Mouse (Mus musculus) heart, embryonic 15.5 days (tissue): ENCODE results near the gene 1700102P08Rik. TPM values are rescaled to one million over a fixed set of nuclear protein-coding genes. Genes with fewer than 3 reads are reported as not detected.

Experiments
- polyA plus RNA-seq: library from polyadenylated mRNA; unstranded; fragments of >200 nt; fragmentation: Nextera tagmentation; extraction: Ambion mirVana; gene quantifications from 2 replicates; pipeline ENCODE4 v1.2.1, GENCODE M21; 2015

Gene 1700102P08Rik
- polyA plus RNA-seq, 1 experiment from 2014 or later: 0.53 TPM

Other genes with a start within 250 kb of the 1700102P08Rik start
- 0.13 and 0.84 TPM in 2 replicates for gene Bsn, start 202.4 kb upstream of the 1700102P08Rik start, polyA plus RNA-seq
- gene Dag1, start 128.8 kb upstream of the 1700102P08Rik start, polyA plus RNA-seq: 128 and 143 TPM in 2 replicates
- 23.9 and 29.0 TPM in 2 replicates for gene Nicn1, start 102.4 kb upstream of the 1700102P08Rik start, polyA plus RNA-seq
- gene Amt, start 96.0 kb upstream of the 1700102P08Rik start, polyA plus RNA-seq: 8.2 and 9.1 TPM in 2 replicates
- 356 and 369 TPM in 2 replicates for gene Rhoa, start 86.7 kb upstream of the 1700102P08Rik start, polyA plus RNA-seq
- gene Tcta, start 86.6 kb upstream of the 1700102P08Rik start, polyA plus RNA-seq: 31.6 and 34.9 TPM in 2 replicates
- gene Gpx1, start 53.9 kb upstream of the 1700102P08Rik start, polyA plus RNA-seq: 746 and 792 TPM in 2 replicates
- gene Usp4, start 45.0 kb upstream of the 1700102P08Rik start, polyA plus RNA-seq: 68.3 and 88.0 TPM in 2 replicates
- 0.84 and 1.1 TPM in 2 replicates for gene Ccdc36, start 35.7 kb downstream of the 1700102P08Rik start, polyA plus RNA-seq
- gene BC048562, start 43.7 kb downstream of the 1700102P08Rik start, polyA plus RNA-seq: not detected in 2 replicates
- gene Ccdc71, start 67.7 kb downstream of the 1700102P08Rik start, polyA plus RNA-seq: 32.2 and 42.1 TPM in 2 replicates
- 95.7 and 103 TPM in 2 replicates for gene Klhdc8b, start 68.8 kb downstream of the 1700102P08Rik start, polyA plus RNA-seq
- 55.5 and 64.2 TPM in 2 replicates for gene Lamb2, start 86.9 kb downstream of the 1700102P08Rik start, polyA plus RNA-seq
- 51.5 and 68.5 TPM in 2 replicates for gene Usp19, start 97.8 kb downstream of the 1700102P08Rik start, polyA plus RNA-seq
- gene Qars, start 114.9 kb downstream of the 1700102P08Rik start, polyA plus RNA-seq: 49.4 and 67.5 TPM in 2 replicates
- gene Qrich1, start 124.0 kb downstream of the 1700102P08Rik start, polyA plus RNA-seq: 75.1 and 84.6 TPM in 2 replicates
- gene Impdh2, start 167.5 kb downstream of the 1700102P08Rik start, polyA plus RNA-seq: 81.6 and 97.3 TPM in 2 replicates
- 52.6 and 55.4 TPM in 2 replicates for gene Ndufaf3, start 174.6 kb downstream of the 1700102P08Rik start, polyA plus RNA-seq
- 66.8 and 103 TPM in 2 replicates for gene Dalrd3, start 177.1 kb downstream of the 1700102P08Rik start, polyA plus RNA-seq
- 42.5 and 68.5 TPM in 2 replicates for gene Wdr6, start 185.9 kb downstream of the 1700102P08Rik start, polyA plus RNA-seq
- 18.6 and 20.9 TPM in 2 replicates for gene P4htm, start 204.9 kb downstream of the 1700102P08Rik start, polyA plus RNA-seq